Mouse (Mus musculus) heart, postnatal 0 days (tissue): ENCODE data around the gene Rnf126.

ENCODE experiments used
- CTCF ChIP-seq: IDR thresholded peaks from 2 replicates; pipeline ENCODE4 v1.5.1; 2016; ENCODE audit warnings: antibody characterized with exemption, control low read depth, low read depth
- EP300 ChIP-seq: IDR thresholded peaks from 2 replicates; pipeline ENCODE4 v1.6.1; 2016; ENCODE audit warnings: antibody characterized with exemption, low read depth

DNA sequence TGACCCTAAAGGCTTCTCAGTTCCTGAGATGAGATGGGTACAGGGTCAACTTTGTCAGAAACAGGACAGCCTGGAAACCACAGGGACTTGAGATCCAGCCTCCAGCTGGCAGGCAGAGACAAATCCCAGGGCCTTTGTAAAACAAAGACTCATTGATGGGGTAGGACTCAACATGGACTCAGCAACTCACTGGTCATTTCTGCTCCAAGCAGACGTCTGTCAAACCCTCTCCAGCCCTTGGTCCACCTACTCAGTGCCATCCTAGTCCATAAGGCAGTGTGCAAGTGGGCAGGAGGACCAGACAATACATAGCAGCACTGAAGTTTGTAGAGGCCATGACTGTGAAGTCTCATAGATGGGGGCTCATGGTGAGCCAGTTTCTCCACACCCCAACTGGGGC is 53.6 kb downstream of the Rnf126 start:
- TF ChIP-seq CTCF: no peak
- TF ChIP-seq EP300: no peak
